Mouse (Mus musculus) olfactory bulb, adult 2 months (tissue): ENCODE results near the gene Ftsj3.

ENCODE experiments used
- CTCF ChIP-seq: fragments of 200-500 bp; IDR thresholded peaks from 2 replicates; pipeline ENCODE4 v1.5.1; 2012; ENCODE audit warnings: low read depth, mild to moderate bottlenecking, low read length, moderate library complexity; ENCODE audit not compliant: insufficient read depth
- POLR2A ChIP-seq: fragments of 200-500 bp; IDR thresholded peaks from 2 replicates; pipeline ENCODE4 v1.6.1; 2012; ENCODE audit warnings: mild to moderate bottlenecking, low read depth, low read length, moderate library complexity; ENCODE audit not compliant: insufficient read depth

GRCm38 (mm10) chr11:106268326-106269059 is 12.6 kb upstream of the Ftsj3 start:
- no peak for TF ChIP-seq POLR2A
- no peak for TF ChIP-seq CTCF
